Mouse (Mus musculus) CH12.LX (cell line): ENCODE data around the gene Slc9c1. TPM values are rescaled to one million over a fixed set of nuclear protein-coding genes. Genes with fewer than 3 reads are reported as not detected.
"Not testable (repeated sequence)": the region's sequence is repeated elsewhere in the genome, so short reads cannot be mapped to it uniquely, and the experiment has no call there.

Experiments used
- DNase-seq: peaks from one replicate; pipeline ENCODE4 v3.0.0-alpha.2; 2013; ENCODE audit errors: extremely low read depth
- H3K27ac ChIP-seq: 2 replicates; pipeline ENCODE4 v1.5.1; 2012; ENCODE audit warnings: low read depth, mild to moderate bottlenecking, control low read depth, moderate library complexity; ENCODE audit not compliant: insufficient read depth
- H3K27me3 ChIP-seq: replicated peaks from 2 replicates; pipeline ENCODE3; 2012; ENCODE audit warnings: inconsistent platforms
- H3K36me3 ChIP-seq, 2 experiments: replicated peaks in 1 of 2; 2 replicates each; pipeline versions ENCODE3 to v1.6.1; 2012; ENCODE audit warnings: inconsistent platforms in 1 of 2, low read length in 1 of 2, mild to moderate bottlenecking in 1 of 2, mixed read lengths in 1 of 2, moderate library complexity in 1 of 2; ENCODE audit not compliant: control insufficient read depth in 1 of 2, insufficient read depth in 1 of 2
- H3K4me1 ChIP-seq, 2 experiments: 2 replicates each; pipeline ENCODE4 v1.6.1; 2012; ENCODE audit warnings: inconsistent platforms in 1 of 2, moderate library complexity in 1 of 2; ENCODE audit not compliant: insufficient read depth in 2 of 2, control insufficient read depth in 1 of 2
- H3K4me2 ChIP-seq: 2 replicates; pipeline ENCODE4 v1.6.1; 2012; ENCODE audit warnings: low read depth, mild to moderate bottlenecking, control low read depth; ENCODE audit not compliant: poor library complexity, insufficient read depth, severe bottlenecking
- H3K4me3 ChIP-seq, 3 experiments: fragments of 150-350 bp in 1 of 3; sonication (generic) in 1 of 3; replicated peaks in 1 of 3; 2 replicates each; pipeline versions ENCODE3 to v1.5.1; 2011 to 2012; ENCODE audit warnings: low read depth in 2 of 3, low read length in 2 of 3, mild to moderate bottlenecking in 2 of 3, moderate library complexity in 2 of 3, control low read depth in 1 of 3, improper control_type of control experiment in 1 of 3, inconsistent platforms in 1 of 3, mixed read lengths in 1 of 3; ENCODE audit not compliant: poor library complexity in 1 of 3
- H3K79me2 ChIP-seq: replicated peaks from 2 replicates; pipeline ENCODE4 v1.6.1; 2012; ENCODE audit warnings: mild to moderate bottlenecking, moderate library complexity; ENCODE audit not compliant: control insufficient read depth, poor library complexity, insufficient read depth, severe bottlenecking; ENCODE audit errors: extremely low read depth
- H3K9ac ChIP-seq: 2 replicates; pipeline ENCODE4 v1.6.1; 2012; ENCODE audit warnings: low read depth, mild to moderate bottlenecking, control low read depth, moderate library complexity; ENCODE audit not compliant: insufficient read depth
- H3K9me3 ChIP-seq: replicated peaks from 2 replicates; pipeline ENCODE3; 2012; ENCODE audit warnings: low read length, inconsistent platforms, mixed read lengths
- BHLHE40 ChIP-seq: IDR thresholded peaks from 2 replicates; pipeline ENCODE4 v1.6.1; 2011; ENCODE audit warnings: mild to moderate bottlenecking, low read depth, low read length, improper control_type of control experiment
- CHD2 ChIP-seq: IDR thresholded peaks from 2 replicates; pipeline ENCODE4 v1.6.1; 2011; ENCODE audit warnings: low read length, improper control_type of control experiment
- CTCF ChIP-seq, 2 experiments: IDR thresholded peaks in 1 of 2; conservative IDR thresholded peaks in 1 of 2; 2 replicates each; pipeline ENCODE4 v1.5.1; 2011 to 2012; ENCODE audit warnings: low read depth in 2 of 2, low read length in 2 of 2, improper control_type of control experiment in 1 of 2, inconsistent platforms in 1 of 2, mild to moderate bottlenecking in 1 of 2, moderate library complexity in 1 of 2
- E2F4 ChIP-seq: IDR thresholded peaks from 2 replicates; pipeline ENCODE4 v1.6.1; 2011; ENCODE audit warnings: low read depth, low read length, improper control_type of control experiment; ENCODE audit not compliant: insufficient replicate concordance
- ELF1 ChIP-seq: IDR thresholded peaks from 2 replicates; pipeline ENCODE4 v1.6.1; 2014; ENCODE audit warnings: low read depth, mild to moderate bottlenecking, inconsistent platforms, low read length, improper control_type of control experiment
- EP300 ChIP-seq: IDR thresholded peaks from 2 replicates; pipeline ENCODE4 v1.6.1; 2011; ENCODE audit warnings: low read length, improper control_type of control experiment
- ETS1 ChIP-seq: conservative IDR thresholded peaks from 2 replicates; pipeline ENCODE4 v1.6.1; 2012; ENCODE audit warnings: low read depth, mild to moderate bottlenecking, inconsistent platforms, low read length, improper control_type of control experiment, moderate library complexity
- JUN ChIP-seq: IDR thresholded peaks from 2 replicates; pipeline ENCODE4 v1.6.1; 2011; ENCODE audit warnings: low read depth, mild to moderate bottlenecking, low read length, improper control_type of control experiment, moderate library complexity; ENCODE audit not compliant: insufficient read depth
- KAT2A ChIP-seq: IDR thresholded peaks from 2 replicates; pipeline ENCODE4 v1.6.1; 2012; ENCODE audit warnings: low read length, improper control_type of control experiment, inconsistent platforms; ENCODE audit not compliant: insufficient replicate concordance
- MAFK ChIP-seq: IDR thresholded peaks from 2 replicates; pipeline ENCODE4 v1.6.1; 2011; ENCODE audit warnings: low read length, improper control_type of control experiment; ENCODE audit not compliant: insufficient replicate concordance
- MXI1 ChIP-seq: IDR thresholded peaks from 2 replicates; pipeline ENCODE4 v1.6.1; 2011; ENCODE audit warnings: mild to moderate bottlenecking, low read depth, low read length, improper control_type of control experiment
- POLR2A ChIP-seq: IDR thresholded peaks from 2 replicates; pipeline ENCODE4 v1.6.1; 2011; ENCODE audit warnings: low read depth, mild to moderate bottlenecking, improper control_type of control experiment, low read length
- POLR2AphosphoS2 ChIP-seq: IDR thresholded peaks from 2 replicates; pipeline ENCODE4 v1.6.1; 2011; ENCODE audit warnings: low read depth, low read length, improper control_type of control experiment
- RCOR1 ChIP-seq: conservative IDR thresholded peaks from 2 replicates; pipeline ENCODE4 v1.6.1; 2012; ENCODE audit warnings: low read depth, mild to moderate bottlenecking, inconsistent platforms, low read length, improper control_type of control experiment
- SMC3 ChIP-seq: IDR thresholded peaks from 2 replicates; pipeline ENCODE4 v1.6.1; 2011; ENCODE audit warnings: low read depth, low read length, improper control_type of control experiment
- USF1 ChIP-seq: IDR thresholded peaks from 2 replicates; pipeline ENCODE4 v1.6.1; 2014; ENCODE audit warnings: low read depth, mild to moderate bottlenecking, inconsistent platforms, low read length, improper control_type of control experiment
- USF2 ChIP-seq: conservative IDR thresholded peaks from 2 replicates; pipeline ENCODE4 v1.6.1; 2011; ENCODE audit warnings: low read depth, low read length, improper control_type of control experiment
- ZKSCAN1 ChIP-seq: IDR thresholded peaks from 2 replicates; pipeline ENCODE4 v1.6.1; 2012; ENCODE audit warnings: low read depth, inconsistent platforms, low read length, improper control_type of control experiment, borderline replicate concordance
- ZNF384 ChIP-seq: IDR thresholded peaks from 2 replicates; pipeline ENCODE4 v1.6.1; 2012; ENCODE audit warnings: low read depth, low read length, improper control_type of control experiment, inconsistent platforms
- dilution Hi-C: fragments of 300-500 bp; cut with MboI; formaldehyde crosslinking; loops from 2 replicates; pipeline ENCODE4 v1.14.3; 2020; ENCODE audit warnings: low sequenced_read_pairs; ENCODE audit not compliant: extremely low pct_unique_long_range_greater_than_20kb, extremely low pct_ligation_motif_present
- in situ Hi-C: fragments of 300-500 bp; cut with MboI; formaldehyde crosslinking; loops from 3 replicates; pipeline ENCODE4 v1.14.3; 2019; ENCODE audit warnings: low sequenced_read_pairs, low pct_ligation_motif_present, low pct_unique_long_range_greater_than_20kb, mixed read lengths
- polyA plus RNA-seq: library from polyadenylated mRNA; unstranded; fragments of >175 nt; gene quantifications from 2 replicates; pipeline ENCODE4 v1.2.1, GENCODE M21; 2012; ENCODE audit warnings: low read depth; ENCODE audit not compliant: insufficient read length
- total RNA-seq, 2 experiments: library from RNA; depleted of rRNA; stranded (reverse); fragments of 300-350 nt in 1 of 2; fragments of >200 nt in 1 of 2; gene quantifications; 2 replicates each; pipeline ENCODE4 v1.2.3; 2012 to 2014

Slc9c1 gene
- total and polyA plus RNA-seq, 3 experiments, result not detected

- no peak within 1 kb of the TSS for H3K4me3 ChIP-seq
- no peaks in the 10 kb centered on the region for H3K27me3 ChIP-seq
- dilution Hi-C loops (no loop called here), in situ Hi-C loops (no loop called here)
- H3K36me3 ChIP-seq, result no peaks in the 10 kb centered on the region
- peak within 1 kb of the TSS; percentile 63; the same call in 1 of the 2 replicates for H3K4me2 ChIP-seq
- peak within 1 kb of the TSS; percentile 57 for H3K9ac ChIP-seq
- H3K9me3 ChIP-seq, result no peaks in the 10 kb centered on the region
- H3K27ac ChIP-seq, result no peak within 1 kb of the TSS
- no peak for DNase-seq
- no peaks in the 10 kb centered on the region for H3K79me2 ChIP-seq
- no peak for TF ChIP-seq CTCF (conservative IDR thresholded peaks at IDR 0.05 in 1 of 2, IDR thresholded peaks at IDR 0.05 in 1 of 2; ENCODE audit: low read depth in 2 of 2, low read length in 2 of 2)
- no peak for TF ChIP-seq MXI1
- no peak for TF ChIP-seq BHLHE40
- no peak for TF ChIP-seq MAFK
- TF ChIP-seq ZNF384, result peak; percentile 86
- TF ChIP-seq CHD2, result no peak
- no peak for TF ChIP-seq SMC3
- no peak for TF ChIP-seq POLR2A
- no peak for TF ChIP-seq ZKSCAN1
- peak; percentile 86 for TF ChIP-seq E2F4
- no peak for TF ChIP-seq ETS1
- TF ChIP-seq POLR2AphosphoS2, result no peak
- no peak for TF ChIP-seq JUN
- no peak for TF ChIP-seq RCOR1
- 0 out of 2 replicates have a peak, but pooled peaks have one; percentile 22 for TF ChIP-seq EP300
- TF ChIP-seq ELF1, result no peak
- TF ChIP-seq USF2, result no peak
- no peak for TF ChIP-seq KAT2A
- TF ChIP-seq USF1, result no peak
- no peaks in the 10 kb centered on the region for H3K4me1 ChIP-seq
These were observed 3.2 kb upstream of the Slc9c1 start, which contains the start of gene Gm17783 for GRCm38 (mm10) chr16:45531950-45532349. TSS of gene Gm17783 (minus strand) at chr16:45532050.

- dilution Hi-C loops, H3K9ac ChIP-seq, in situ Hi-C loops, H3K4me1 ChIP-seq, H3K79me2 ChIP-seq, H3K27ac ChIP-seq, H3K27me3 ChIP-seq, H3K36me3 ChIP-seq, H3K9me3 ChIP-seq, DNase-seq, H3K4me3 ChIP-seq, H3K4me2 ChIP-seq: not testable (repeated sequence)
These were observed 3.2 kb downstream of the Slc9c1 start for GRCm38 (mm10) chr16:45538342-45538741.
